Mouse (Mus musculus): ENCODE data around the gene Brinp2. TPM values are rescaled to one million over a fixed set of nuclear protein-coding genes. Genes with fewer than 3 reads are reported as not detected.

The Brinp2 gene
- polyA plus RNA-seq, 1 experiment from 2014 or later, result 27.6 TPM

- H3K4me1 ChIP-seq (ENCODE audit: control insufficient read depth, insufficient read depth, low read length), result no peaks in the 10 kb centered on the region
These were observed 110.6 kb downstream of the Brinp2 start for GRCm38 (mm10) chr1:158245486-158245885.

GRCm38 (mm10) chr1:158244016-158244415 lies 112.1 kb downstream of the Brinp2 start:
- no peak overlapping the region for H3K4me2 ChIP-seq (ENCODE audit: low read length)
- 95% methylated on average over 3 of the region's 3 CpGs for WGBS

More at GRCm38 (mm10) chr1:158245486-158245885, 110.6 kb downstream of the Brinp2 start:
- WGBS, result 76% methylated on average over 8 of the region's 8 CpGs
- H3K27ac ChIP-seq (replicated peaks; ENCODE audit: low read depth, low read length), result no peak overlapping the region
- no peak overlapping the region for H3K4me2 ChIP-seq (ENCODE audit: low read length)
- H3K36me3 ChIP-seq (ENCODE audit: control insufficient read depth, insufficient read depth, low read length), result peaks cover 29% of the 10 kb centered on the region
- no peak overlapping the region for H3K4me3 ChIP-seq (replicated peaks; ENCODE audit: low read depth, low read length)
- H3K9ac ChIP-seq (replicated peaks; ENCODE audit: low read length), result no peak overlapping the region
- H3K9me3 ChIP-seq (ENCODE audit: control insufficient read depth, low read length), result no peaks in the 10 kb centered on the region
- ATAC-seq (ENCODE audit: low FRiP score, low TSS enrichment) (no peak), DNase-seq (no peak)
- no peaks in the 10 kb centered on the region for H3K27me3 ChIP-seq (ENCODE audit: control insufficient read depth, insufficient read depth, low read length)

GRCm38 (mm10) chr1:158241848-158242556 lies 114.1 kb downstream of the Brinp2 start:
- no peak overlapping the region for H3K27ac ChIP-seq (replicated peaks; ENCODE audit: low read depth, low read length)
- H3K4me1 ChIP-seq (ENCODE audit: control insufficient read depth, insufficient read depth, low read length), result no peaks in the 10 kb centered on the region
- H3K4me2 ChIP-seq (ENCODE audit: low read length), result no peak overlapping the region
- ATAC-seq (ENCODE audit: low FRiP score, low TSS enrichment) (no peak), DNase-seq (no peak)
- no peak overlapping the region for H3K4me3 ChIP-seq (replicated peaks; ENCODE audit: low read depth, low read length)
- no peaks in the 10 kb centered on the region for H3K9me3 ChIP-seq (ENCODE audit: control insufficient read depth, low read length)
- H3K9ac ChIP-seq (replicated peaks; ENCODE audit: low read length), result no peak overlapping the region
- H3K36me3 ChIP-seq (ENCODE audit: control insufficient read depth, insufficient read depth, low read length), result peaks cover 16% of the 10 kb centered on the region
- H3K27me3 ChIP-seq (ENCODE audit: control insufficient read depth, insufficient read depth, low read length), result no peaks in the 10 kb centered on the region
- 94% methylated on average over 2 of the region's 2 CpGs for WGBS

More at GRCm38 (mm10) chr1:158244016-158244415, 112.1 kb downstream of the Brinp2 start:
- Histone ChIP-seq H3K9me3 (ENCODE audit: control insufficient read depth, low read length) (no peaks in the 10 kb centered on the region), H3K27ac (replicated peaks; ENCODE audit: low read depth, low read length) (no peak overlapping the region), H3K36me3 (ENCODE audit: control insufficient read depth, insufficient read depth, low read length) (peaks cover 26% of the 10 kb centered on the region), H3K4me3 (replicated peaks; ENCODE audit: low read depth, low read length) (no peak overlapping the region), H3K4me1 (ENCODE audit: control insufficient read depth, insufficient read depth, low read length) (no peaks in the 10 kb centered on the region), H3K27me3 (ENCODE audit: control insufficient read depth, insufficient read depth, low read length) (no peaks in the 10 kb centered on the region), H3K9ac (replicated peaks; ENCODE audit: low read length) (no peak overlapping the region)
- DNase-seq, result no peak
- ATAC-seq (ENCODE audit: low FRiP score, low TSS enrichment), result no peak

GRCm38 (mm10) chr1:158239841-158240240 lies 116.3 kb downstream of the Brinp2 start:
- 96% methylated on average over 2 of the region's 2 CpGs for WGBS
- Histone ChIP-seq H3K36me3 (ENCODE audit: control insufficient read depth, insufficient read depth, low read length) (no peaks in the 10 kb centered on the region), H3K27me3 (ENCODE audit: control insufficient read depth, insufficient read depth, low read length) (no peaks in the 10 kb centered on the region), H3K4me3 (replicated peaks; ENCODE audit: low read depth, low read length) (no peak overlapping the region), H3K9me3 (ENCODE audit: control insufficient read depth, low read length) (no peaks in the 10 kb centered on the region), H3K4me1 (ENCODE audit: control insufficient read depth, insufficient read depth, low read length) (no peaks in the 10 kb centered on the region), H3K9ac (replicated peaks; ENCODE audit: low read length) (no peak overlapping the region), H3K4me2 (ENCODE audit: low read length) (no peak overlapping the region), H3K27ac (replicated peaks; ENCODE audit: low read depth, low read length) (no peak overlapping the region)
- no peak for DNase-seq
- ATAC-seq (ENCODE audit: low FRiP score, low TSS enrichment), result no peak

- no peaks in the 10 kb centered on the region for H3K36me3 ChIP-seq (ENCODE audit: control insufficient read depth, insufficient read depth, low read length)
- H3K4me1 ChIP-seq (ENCODE audit: control insufficient read depth, insufficient read depth, low read length), result no peaks in the 10 kb centered on the region
- no peak for DNase-seq
- H3K4me2 ChIP-seq (ENCODE audit: low read length), result no peak overlapping the region
- ATAC-seq (ENCODE audit: low FRiP score, low TSS enrichment), result no peak
- no peaks in the 10 kb centered on the region for H3K9me3 ChIP-seq (ENCODE audit: control insufficient read depth, low read length)
- H3K27me3 ChIP-seq (ENCODE audit: control insufficient read depth, insufficient read depth, low read length), result no peaks in the 10 kb centered on the region
- H3K9ac ChIP-seq (replicated peaks; ENCODE audit: low read length), result no peak overlapping the region
- 31% methylated on average over 4 of the region's 4 CpGs for WGBS
- H3K4me3 ChIP-seq (replicated peaks; ENCODE audit: low read depth, low read length), result no peak overlapping the region
- H3K27ac ChIP-seq (replicated peaks; ENCODE audit: low read depth, low read length), result no peak overlapping the region
These were observed 117.4 kb downstream of the Brinp2 start for GRCm38 (mm10) chr1:158238722-158239121.

- DNase-seq (no peak), ATAC-seq (ENCODE audit: low FRiP score, low TSS enrichment) (no peak)
- Histone ChIP-seq H3K36me3 (ENCODE audit: control insufficient read depth, insufficient read depth, low read length) (no peaks in the 10 kb centered on the region), H3K4me2 (ENCODE audit: low read length) (no peak overlapping the region), H3K27ac (replicated peaks; ENCODE audit: low read depth, low read length) (no peak overlapping the region), H3K9me3 (ENCODE audit: control insufficient read depth, low read length) (no peaks in the 10 kb centered on the region), H3K4me3 (replicated peaks; ENCODE audit: low read depth, low read length) (no peak overlapping the region), H3K9ac (replicated peaks; ENCODE audit: low read length) (no peak overlapping the region), H3K27me3 (ENCODE audit: control insufficient read depth, insufficient read depth, low read length) (no peaks in the 10 kb centered on the region), H3K4me1 (ENCODE audit: control insufficient read depth, insufficient read depth, low read length) (0 out of 2 replicates have a peak, but pooled peaks cover 3% of the 10 kb centered on the region)
- 92% methylated on average over 9 of the region's 9 CpGs for WGBS
These were observed 127.4 kb downstream of the Brinp2 start for GRCm38 (mm10) chr1:158228687-158229224.

GRCm38 (mm10) chr1:158227239-158227638 lies 128.9 kb downstream of the Brinp2 start:
- Histone ChIP-seq H3K4me2 (ENCODE audit: low read length) (no peak overlapping the region), H3K4me1 (ENCODE audit: control insufficient read depth, insufficient read depth, low read length) (0 out of 2 replicates have a peak, but pooled peaks cover 3% of the 10 kb centered on the region), H3K9me3 (ENCODE audit: control insufficient read depth, low read length) (no peaks in the 10 kb centered on the region), H3K4me3 (replicated peaks; ENCODE audit: low read depth, low read length) (no peak overlapping the region), H3K9ac (replicated peaks; ENCODE audit: low read length) (no peak overlapping the region), H3K27me3 (ENCODE audit: control insufficient read depth, insufficient read depth, low read length) (no peaks in the 10 kb centered on the region), H3K27ac (replicated peaks; ENCODE audit: low read depth, low read length) (no peak overlapping the region), H3K36me3 (ENCODE audit: control insufficient read depth, insufficient read depth, low read length) (no peaks in the 10 kb centered on the region)
- 74% methylated on average over 2 of the region's 2 CpGs for WGBS
- ATAC-seq (ENCODE audit: low FRiP score, low TSS enrichment) (no peak), DNase-seq (no peak)

- 46% methylated on average over 2 of the region's 2 CpGs for WGBS
- no peaks in the 10 kb centered on the region for H3K27me3 ChIP-seq (ENCODE audit: control insufficient read depth, insufficient read depth, low read length)
These were observed 129.4 kb downstream of the Brinp2 start for GRCm38 (mm10) chr1:158226689-158227088.

GRCm38 (mm10) chr1:158221048-158221447 lies 135.1 kb downstream of the Brinp2 start:
- H3K4me2 ChIP-seq (ENCODE audit: low read length), result no peak overlapping the region
- 16% methylated on average over 4 of the region's 4 CpGs for WGBS
- peaks cover 8% of the 10 kb centered on the region; the same call in 1 of the 2 replicates for H3K4me1 ChIP-seq (ENCODE audit: control insufficient read depth, insufficient read depth, low read length)
- no peaks in the 10 kb centered on the region for H3K9me3 ChIP-seq (ENCODE audit: control insufficient read depth, low read length)
- no peak overlapping the region for H3K9ac ChIP-seq (replicated peaks; ENCODE audit: low read length)
- DNase-seq (peak; percentile 59), ATAC-seq (ENCODE audit: low FRiP score, low TSS enrichment) (peak; percentile 64; the same call in 1 of the 2 replicates)
- peak overlapping the region; percentile 52; the same call in 1 of the 2 replicates for H3K27ac ChIP-seq (replicated peaks; ENCODE audit: low read depth, low read length)
- H3K4me3 ChIP-seq (replicated peaks; ENCODE audit: low read depth, low read length), result no peak overlapping the region
- H3K36me3 ChIP-seq (ENCODE audit: control insufficient read depth, insufficient read depth, low read length), result no peaks in the 10 kb centered on the region
- no peaks in the 10 kb centered on the region for H3K27me3 ChIP-seq (ENCODE audit: control insufficient read depth, insufficient read depth, low read length)

More at GRCm38 (mm10) chr1:158226689-158227088, 129.4 kb downstream of the Brinp2 start:
- no peaks in the 10 kb centered on the region for H3K36me3 ChIP-seq (ENCODE audit: control insufficient read depth, insufficient read depth, low read length)
- H3K4me3 ChIP-seq (replicated peaks; ENCODE audit: low read depth, low read length), result no peak overlapping the region
- no peak for ATAC-seq (ENCODE audit: low FRiP score, low TSS enrichment)
- H3K4me1 ChIP-seq (ENCODE audit: control insufficient read depth, insufficient read depth, low read length), result 0 out of 2 replicates have a peak, but pooled peaks cover 3% of the 10 kb centered on the region
- no peak overlapping the region for H3K9ac ChIP-seq (replicated peaks; ENCODE audit: low read length)
- no peak overlapping the region for H3K4me2 ChIP-seq (ENCODE audit: low read length)
- no peak for DNase-seq
- H3K27ac ChIP-seq (replicated peaks; ENCODE audit: low read depth, low read length), result no peak overlapping the region
- H3K9me3 ChIP-seq (ENCODE audit: control insufficient read depth, low read length), result no peaks in the 10 kb centered on the region
